Mouse (Mus musculus): ENCODE measurements at regions not wholly inside any gene's neighbourhood (a gene's known extent, or its start where the extent isn't known, plus 50 kb on each side); places are given as distances from the start of the nearest gene placed in this dataset.

DNA sequence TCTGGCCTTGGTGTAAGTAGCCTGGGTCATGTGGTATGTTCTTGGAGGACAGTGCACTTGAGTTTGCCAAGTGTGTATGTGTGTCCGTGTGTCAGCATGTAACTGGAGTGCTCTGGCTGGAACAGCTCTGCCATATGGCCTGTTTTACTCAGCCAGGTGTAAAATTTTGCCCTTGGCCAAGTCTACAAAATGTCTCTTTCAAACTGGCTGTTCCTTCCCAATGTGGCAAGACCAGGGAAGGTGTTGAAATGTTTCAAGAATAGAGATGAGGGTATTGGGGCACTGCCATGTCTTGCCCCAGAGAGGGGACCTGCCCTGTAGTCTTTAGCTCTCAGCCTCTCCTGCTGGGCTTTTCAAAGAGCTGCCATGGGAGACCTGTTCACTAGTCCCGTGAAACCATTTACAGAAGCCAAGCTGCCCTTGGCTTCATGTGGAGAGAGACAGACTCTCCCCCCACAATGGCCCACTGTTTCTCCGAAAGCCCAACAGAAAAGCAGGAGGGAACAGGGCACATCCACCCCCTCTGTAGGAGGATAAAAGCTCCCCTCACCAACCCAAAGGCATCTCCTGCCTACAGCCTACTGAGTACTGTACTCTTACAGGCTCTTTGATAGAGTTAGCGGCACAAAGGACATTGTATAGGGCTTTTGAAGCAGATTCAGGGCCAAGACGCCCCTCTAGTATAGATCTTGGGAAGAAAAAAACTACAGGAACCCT, 156.5 kb downstream of the Wnt5a start:
- Histone ChIP-seq H3K9ac (ENCODE audit: insufficient read depth, low read depth) (no peak overlapping the region), H3K27me3 (replicated peaks) (no peaks in the 10 kb centered on the region), H3K36me3 (replicated peaks in 1 of 2; ENCODE audit: control insufficient read depth in 1 of 2, insufficient read depth in 1 of 2, low read length in 1 of 2) (no peaks in the 10 kb centered on the region), H3K4me1 (ENCODE audit: control insufficient read depth in 1 of 2, insufficient read depth in 2 of 2) (no peaks in the 10 kb centered on the region), H3K9me3 (replicated peaks; ENCODE audit: low read length) (peaks cover 80% of the 10 kb centered on the region), H3K79me2 (replicated peaks; ENCODE audit: control insufficient read depth, extremely low read depth, insufficient read depth, poor library complexity, severe bottlenecking) (no peaks in the 10 kb centered on the region), H3K4me3 (replicated peaks in 1 of 3; ENCODE audit: low read depth in 2 of 3, low read length in 2 of 3, poor library complexity in 1 of 3) (no peak overlapping the region), H3K27ac (ENCODE audit: insufficient read depth, low read depth) (no peak overlapping the region), H3K4me2 (ENCODE audit: insufficient read depth, low read depth, poor library complexity, severe bottlenecking) (no peak overlapping the region)
- TF ChIP-seq SMC3 (IDR thresholded peaks at IDR 0.05; ENCODE audit: low read depth, low read length), result no peak
- no peak for TF ChIP-seq PAX5 (IDR thresholded peaks at IDR 0.05; ENCODE audit: low read length)
- TF ChIP-seq RCOR1 (conservative IDR thresholded peaks at IDR 0.05; ENCODE audit: low read depth, low read length), result no peak
- no peak for TF ChIP-seq CHD2 (IDR thresholded peaks at IDR 0.05; ENCODE audit: low read length)
- TF ChIP-seq USF2 (conservative IDR thresholded peaks at IDR 0.05; ENCODE audit: low read depth, low read length), result no peak
- TF ChIP-seq JUND (conservative IDR thresholded peaks at IDR 0.05; ENCODE audit: low read depth, low read length), result no peak
- TF ChIP-seq MXI1 (IDR thresholded peaks at IDR 0.05; ENCODE audit: low read depth, low read length), result no peak
- TF ChIP-seq MAFK (IDR thresholded peaks at IDR 0.05; ENCODE audit: insufficient replicate concordance, low read length), result no peak
- TF ChIP-seq CTCF (conservative IDR thresholded peaks at IDR 0.05 in 1 of 2, IDR thresholded peaks at IDR 0.05 in 1 of 2; ENCODE audit: low read depth in 2 of 2, low read length in 2 of 2), result no peak
- no peak for TF ChIP-seq MAX (IDR thresholded peaks at IDR 0.05; ENCODE audit: low read length)
- TF ChIP-seq MAZ (IDR thresholded peaks at IDR 0.05; ENCODE audit: low read depth, low read length), result no peak
- TF ChIP-seq SIN3A (IDR thresholded peaks at IDR 0.05; ENCODE audit: low read length), result no peak
- DNase-seq (ENCODE audit: extremely low read depth), result no peak
- dilution Hi-C loops (cut with MboI; ENCODE audit: extremely low pct_ligation_motif_present, extremely low pct_unique_long_range_greater_than_20kb, low sequenced_read_pairs), result no loop called here
- in situ Hi-C loops (cut with MboI; ENCODE audit: low pct_ligation_motif_present, low pct_unique_long_range_greater_than_20kb, low sequenced_read_pairs), result no loop called here

DNA sequence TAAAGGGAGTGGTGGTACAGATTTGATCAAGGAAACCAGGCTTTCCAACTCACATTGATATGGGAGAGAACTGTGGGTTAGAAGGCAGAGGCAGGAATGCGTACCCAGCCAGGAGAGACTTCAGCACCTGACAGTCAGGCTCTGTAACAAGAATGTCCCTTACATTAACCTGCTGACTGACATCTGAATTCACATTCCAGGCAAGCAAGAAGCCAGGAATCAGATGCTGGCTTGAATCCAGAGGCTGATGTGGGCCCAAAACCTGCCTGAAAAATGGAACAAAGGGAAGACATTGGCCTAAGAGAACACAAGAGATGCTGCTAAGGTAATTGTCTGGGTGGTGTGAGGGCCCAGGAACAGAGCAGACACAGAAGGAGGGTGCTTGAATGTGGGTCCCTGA, 158.8 kb downstream of the Wnt5a start:
- peaks cover 70% of the 10 kb centered on the region for H3K9me3 ChIP-seq (replicated peaks; ENCODE audit: low read length)
- no peak for TF ChIP-seq SMC3 (IDR thresholded peaks at IDR 0.05; ENCODE audit: low read depth, low read length)
- no peak for TF ChIP-seq JUND (conservative IDR thresholded peaks at IDR 0.05; ENCODE audit: low read depth, low read length)
- TF ChIP-seq MYC (IDR thresholded peaks at IDR 0.05; ENCODE audit: low read depth, low read length), result no peak
- TF ChIP-seq CTCF (conservative IDR thresholded peaks at IDR 0.05 in 1 of 2, IDR thresholded peaks at IDR 0.05 in 1 of 2; ENCODE audit: low read depth in 2 of 2, low read length in 2 of 2), result no peak
- TF ChIP-seq POLR2A (IDR thresholded peaks at IDR 0.05; ENCODE audit: low read depth, low read length), result no peak
- TF ChIP-seq ZNF384 (IDR thresholded peaks at IDR 0.05; ENCODE audit: low read depth, low read length), result no peak
- no peak for TF ChIP-seq CHD1 (IDR thresholded peaks at IDR 0.05; ENCODE audit: low read depth, low read length)
- no peak for TF ChIP-seq CHD2 (IDR thresholded peaks at IDR 0.05; ENCODE audit: low read length)
- TF ChIP-seq ZC3H11A (IDR thresholded peaks at IDR 0.05; ENCODE audit: low read depth, low read length), result no peak
- TF ChIP-seq UBTF (IDR thresholded peaks at IDR 0.05; ENCODE audit: low read depth, low read length), result no peak
- TF ChIP-seq TBP (conservative IDR thresholded peaks at IDR 0.05; ENCODE audit: low read depth, low read length), result no peak
- no peak for TF ChIP-seq GABPA (IDR thresholded peaks at IDR 0.05; ENCODE audit: insufficient replicate concordance, low read depth, low read length)
- TF ChIP-seq ZMIZ1 (IDR thresholded peaks at IDR 0.05; ENCODE audit: low read depth, low read length), result no peak
- TF ChIP-seq TCF12 (IDR thresholded peaks at IDR 0.05; ENCODE audit: low read depth, low read length), result no peak
- in situ Hi-C loops (cut with MboI; ENCODE audit: low pct_ligation_motif_present, low pct_unique_long_range_greater_than_20kb, low sequenced_read_pairs), result no loop called here

More for the DNA sequence above, 158.8 kb downstream of the Wnt5a start:
- dilution Hi-C loops (cut with MboI; ENCODE audit: extremely low pct_ligation_motif_present, extremely low pct_unique_long_range_greater_than_20kb, low sequenced_read_pairs), result no loop called here
- Histone ChIP-seq H3K36me3 (replicated peaks in 1 of 2; ENCODE audit: control insufficient read depth in 1 of 2, insufficient read depth in 1 of 2, low read length in 1 of 2) (no peaks in the 10 kb centered on the region), H3K27me3 (replicated peaks) (no peaks in the 10 kb centered on the region), H3K9ac (ENCODE audit: insufficient read depth, low read depth) (no peak overlapping the region), H3K27ac (ENCODE audit: insufficient read depth, low read depth) (no peak overlapping the region), H3K79me2 (replicated peaks; ENCODE audit: control insufficient read depth, extremely low read depth, insufficient read depth, poor library complexity, severe bottlenecking) (no peaks in the 10 kb centered on the region), H3K4me3 (replicated peaks in 1 of 3; ENCODE audit: low read depth in 2 of 3, low read length in 2 of 3, poor library complexity in 1 of 3) (no peak overlapping the region), H3K4me2 (ENCODE audit: insufficient read depth, low read depth, poor library complexity, severe bottlenecking) (no peak overlapping the region), H3K4me1 (ENCODE audit: control insufficient read depth in 1 of 2, insufficient read depth in 2 of 2) (no peaks in the 10 kb centered on the region)
- DNase-seq (ENCODE audit: extremely low read depth), result no peak

Measured in CH12.LX (cell line).